Mouse (Mus musculus) midbrain, embryonic 10.5 days (tissue): ENCODE data around the gene Mars2. TPM values are rescaled to one million over a fixed set of nuclear protein-coding genes. Genes with fewer than 3 reads are reported as not detected.

ENCODE experiments used
- DNase-seq: peaks from one replicate; pipeline ENCODE4 v3.0.0-alpha.2; 2017; ENCODE audit warnings: low spot score
- H3K27ac ChIP-seq: fragments of 300-500 bp; sonication (generic); replicated peaks from 2 replicates; pipeline ENCODE4 v1.5.1; 2016; ENCODE audit warnings: mild to moderate bottlenecking
- H3K27me3 ChIP-seq: fragments of 300-500 bp; sonication (generic); 2 replicates; pipeline ENCODE4 v1.6.1; 2016; ENCODE audit warnings: low read depth, mild to moderate bottlenecking; ENCODE audit not compliant: poor library complexity, severe bottlenecking
- H3K36me3 ChIP-seq: fragments of 300-500 bp; sonication (generic); 2 replicates; pipeline ENCODE4 v1.6.1; 2016; ENCODE audit warnings: mild to moderate bottlenecking, moderate library complexity
- H3K4me1 ChIP-seq: fragments of 300-500 bp; sonication (generic); 2 replicates; pipeline ENCODE4 v1.6.1; 2016
- H3K4me3 ChIP-seq: fragments of 300-500 bp; sonication (generic); 2 replicates; pipeline ENCODE4 v1.5.1; 2016; ENCODE audit warnings: mild to moderate bottlenecking, moderate library complexity
- H3K9me3 ChIP-seq: fragments of 300-500 bp; sonication (generic); replicated peaks from 2 replicates; pipeline ENCODE4 v1.6.1; 2016; ENCODE audit warnings: mild to moderate bottlenecking
- WGBS: fragments of 180-500 bp; shearing (Covaris S2); methylation state at CpG from one replicate; pipeline ENCODE4 v1.1.7; 2016; 5-methylcytosine and 5-hydroxymethylcytosine counted together
- polyA plus RNA-seq: library from polyadenylated mRNA; unstranded; fragments of >200 nt; fragmentation: Nextera tagmentation; extraction: Ambion mirVana; gene quantifications from 2 replicates; pipeline ENCODE4 v1.2.1, GENCODE M21; 2016

The Mars2 gene
- polyA plus RNA-seq, 1 experiment from 2014 or later: 2.8 TPM

- Histone ChIP-seq H3K36me3 (no peaks in the 10 kb centered on the region), H3K4me1 (peaks cover 34% of the 10 kb centered on the region), H3K27ac (no peak overlapping the region), H3K27me3 (0 out of 2 replicates have a peak, but pooled peaks cover 12% of the 10 kb centered on the region), H3K4me3 (no peak overlapping the region), H3K9me3 (no peaks in the 10 kb centered on the region)
- WGBS: 82% methylated on average over 5 of the region's 5 CpGs
- no peak for DNase-seq
Observed at GRCm38 (mm10) chr1:55208500-55209140, 28.4 kb upstream of the Mars2 start.

GRCm38 (mm10) chr1:55210202-55210965, 26.6 kb upstream of the Mars2 start:
- DNase-seq: no peak
- peak overlapping the region; percentile 13; the same call in 1 of the 2 replicates for H3K27ac ChIP-seq
- 56% methylated on average over 12 of the region's 12 CpGs for WGBS
- H3K27me3 ChIP-seq: 0 out of 2 replicates have a peak, but pooled peaks cover 8% of the 10 kb centered on the region
- peaks cover 25% of the 10 kb centered on the region for H3K4me1 ChIP-seq
- no peak overlapping the region for H3K4me3 ChIP-seq
- H3K36me3 ChIP-seq: no peaks in the 10 kb centered on the region
- no peaks in the 10 kb centered on the region for H3K9me3 ChIP-seq

GRCm38 (mm10) chr1:55211081-55211480, 25.9 kb upstream of the Mars2 start:
- no peak for DNase-seq
- no peaks in the 10 kb centered on the region for H3K9me3 ChIP-seq
- H3K4me3 ChIP-seq: no peak overlapping the region
- 80% methylated on average over 8 of the region's 8 CpGs for WGBS
- peak overlapping the region; percentile 13; the same call in 1 of the 2 replicates for H3K27ac ChIP-seq
- peaks cover 20% of the 10 kb centered on the region for H3K4me1 ChIP-seq
- no peaks in the 10 kb centered on the region for H3K36me3 ChIP-seq
- 0 out of 2 replicates have a peak, but pooled peaks cover 8% of the 10 kb centered on the region for H3K27me3 ChIP-seq

- H3K36me3 ChIP-seq: no peaks in the 10 kb centered on the region
- H3K4me3 ChIP-seq: no peak overlapping the region
- peaks cover 14% of the 10 kb centered on the region for H3K4me1 ChIP-seq
- no peak overlapping the region for H3K27ac ChIP-seq
- no peak for DNase-seq
- H3K27me3 ChIP-seq: 0 out of 2 replicates have a peak, but pooled peaks cover 8% of the 10 kb centered on the region
- no peaks in the 10 kb centered on the region for H3K9me3 ChIP-seq
- 75% methylated on average over 4 of the region's 4 CpGs for WGBS
Observed at GRCm38 (mm10) chr1:55212771-55213170, 24.2 kb upstream of the Mars2 start.

- DNase-seq: no peak
- WGBS: 86% methylated on average over 6 of the region's 6 CpGs
- H3K27ac ChIP-seq: no peak overlapping the region
- no peaks in the 10 kb centered on the region for H3K36me3 ChIP-seq
- H3K4me1 ChIP-seq: peaks cover 14% of the 10 kb centered on the region
- H3K27me3 ChIP-seq: 0 out of 2 replicates have a peak, but pooled peaks cover 8% of the 10 kb centered on the region
- H3K9me3 ChIP-seq: no peaks in the 10 kb centered on the region
- H3K4me3 ChIP-seq: no peak overlapping the region
Observed at GRCm38 (mm10) chr1:55213475-55213874, 23.5 kb upstream of the Mars2 start.

GRCm38 (mm10) chr1:55213936-55214335, 23.0 kb upstream of the Mars2 start:
- Histone ChIP-seq H3K27me3 (0 out of 2 replicates have a peak, but pooled peaks cover 8% of the 10 kb centered on the region), H3K4me1 (peaks cover 14% of the 10 kb centered on the region), H3K4me3 (no peak overlapping the region), H3K27ac (no peak overlapping the region), H3K36me3 (no peaks in the 10 kb centered on the region), H3K9me3 (no peaks in the 10 kb centered on the region)
- no peak for DNase-seq
- WGBS: 88% methylated on average over 6 of the region's 6 CpGs

- no peak overlapping the region for H3K4me3 ChIP-seq
- H3K36me3 ChIP-seq: no peaks in the 10 kb centered on the region
- H3K4me1 ChIP-seq: peaks cover 11% of the 10 kb centered on the region
- DNase-seq: no peak
- H3K27ac ChIP-seq: no peak overlapping the region
- 0 out of 2 replicates have a peak, but pooled peaks cover 8% of the 10 kb centered on the region for H3K27me3 ChIP-seq
- no peaks in the 10 kb centered on the region for H3K9me3 ChIP-seq
- 70% methylated on average over 11 of the region's 11 CpGs for WGBS
Observed at GRCm38 (mm10) chr1:55215185-55215813, 21.7 kb upstream of the Mars2 start.

- no peak for DNase-seq
Observed at GRCm38 (mm10) chr1:55217191-55217590, 19.8 kb upstream of the Mars2 start.

GRCm38 (mm10) chr1:55221352-55221751, 15.6 kb upstream of the Mars2 start:
- Histone ChIP-seq H3K9me3 (no peaks in the 10 kb centered on the region), H3K27me3 (peaks cover 17% of the 10 kb centered on the region), H3K4me1 (peaks cover 14% of the 10 kb centered on the region), H3K27ac (no peak overlapping the region), H3K4me3 (no peak overlapping the region), H3K36me3 (no peaks in the 10 kb centered on the region)
- 80% methylated on average over 4 of the region's 4 CpGs for WGBS
- no peak for DNase-seq

More at GRCm38 (mm10) chr1:55217191-55217590, 19.8 kb upstream of the Mars2 start:
- no peaks in the 10 kb centered on the region for H3K9me3 ChIP-seq
- H3K4me3 ChIP-seq: no peak overlapping the region
- no peaks in the 10 kb centered on the region for H3K36me3 ChIP-seq
- WGBS: 87% methylated on average over 2 of the region's 2 CpGs
- H3K4me1 ChIP-seq: no peaks in the 10 kb centered on the region
- no peak overlapping the region for H3K27ac ChIP-seq
- no peaks in the 10 kb centered on the region for H3K27me3 ChIP-seq

- WGBS: 88% methylated on average over 7 of the region's 7 CpGs
- no peak overlapping the region for H3K4me3 ChIP-seq
- peaks cover 19% of the 10 kb centered on the region for H3K4me1 ChIP-seq
- peaks cover 25% of the 10 kb centered on the region for H3K27me3 ChIP-seq
- H3K36me3 ChIP-seq: no peaks in the 10 kb centered on the region
- DNase-seq: no peak
- no peak overlapping the region for H3K27ac ChIP-seq
- no peaks in the 10 kb centered on the region for H3K9me3 ChIP-seq
Observed at GRCm38 (mm10) chr1:55223026-55223425, 14.0 kb upstream of the Mars2 start.

- peaks cover 19% of the 10 kb centered on the region for H3K4me1 ChIP-seq
- peaks cover 26% of the 10 kb centered on the region for H3K27me3 ChIP-seq
- DNase-seq: no peak
- H3K36me3 ChIP-seq: no peaks in the 10 kb centered on the region
- WGBS: 71% methylated on average over 11 of the region's 11 CpGs
- H3K4me3 ChIP-seq: no peak overlapping the region
- no peak overlapping the region for H3K27ac ChIP-seq
- no peaks in the 10 kb centered on the region for H3K9me3 ChIP-seq
Observed at GRCm38 (mm10) chr1:55224111-55224510, 12.9 kb upstream of the Mars2 start.

GRCm38 (mm10) chr1:55225398-55225797, 11.6 kb upstream of the Mars2 start:
- Histone ChIP-seq H3K4me3 (peak overlapping the region; percentile 58; the same call in 1 of the 2 replicates), H3K9me3 (no peaks in the 10 kb centered on the region), H3K4me1 (peaks cover 19% of the 10 kb centered on the region), H3K27me3 (peaks cover 26% of the 10 kb centered on the region), H3K36me3 (no peaks in the 10 kb centered on the region), H3K27ac (no peak overlapping the region)
- DNase-seq: no peak
- 37% methylated on average over 3 of the region's 3 CpGs for WGBS
